Comparison of ENCODE assay signal across 20 mouse cellular contexts in genomic region chr13:84624691-84625090, GRCm38 (mm10).
DNase-seq lines count a peak whose midpoint lies in the region; ATAC-seq lines count a peak whose summit lies in the region.
"Had no signal": no experiment of that assay in that cellular context is flagged by ENCODE, and none has a peak within 500 bp of the region (broad histone marks: within the 10 kb centered on the region; RNA-seq: fewer than 3 reads in every experiment).

No protein-coding gene starts in this region.

- H3K4me3 ChIP-seq in hindbrain, embryonic 14.5 days (replicated peaks; ENCODE audit: low read length): no peak overlapping the region
- no peak overlapping the region for H3K4me3 ChIP-seq in hindbrain, embryonic 13.5 days
- H3K4me3 ChIP-seq in limb, embryonic 10.5 days: no peak overlapping the region
- H3K4me3 ChIP-seq: embryonic facial prominence, embryonic 13.5 days; kidney, embryonic 15.5 days; megakaryocyte, embryonic 14.5 days; myocyte had no signal

- H3K27ac ChIP-seq in hindbrain, embryonic 14.5 days: peak overlapping the region; percentile 10; the same call in 1 of the 2 replicates
- no peak overlapping the region for H3K27ac ChIP-seq in hindbrain, embryonic 13.5 days
- H3K27ac ChIP-seq in limb, embryonic 10.5 days: no peak overlapping the region
- H3K27ac ChIP-seq: embryonic facial prominence, embryonic 13.5 days; kidney, embryonic 15.5 days; liver, embryonic 14.5 days had no signal

- 45% methylated on average over 5 of the region's 5 CpGs for WGBS in hindbrain, embryonic 14.5 days
- WGBS in hindbrain, embryonic 13.5 days: 42% methylated on average over 5 of the region's 5 CpGs
- 84% methylated on average over 5 of the region's 5 CpGs for WGBS in limb, embryonic 10.5 days

- no peaks in the 10 kb centered on the region for H3K36me3 ChIP-seq in hindbrain, embryonic 14.5 days (replicated peaks; ENCODE audit: control insufficient read depth, insufficient read depth)
- H3K36me3 ChIP-seq in hindbrain, embryonic 13.5 days: no peaks in the 10 kb centered on the region
- no peaks in the 10 kb centered on the region for H3K36me3 ChIP-seq in limb, embryonic 10.5 days
- H3K36me3 ChIP-seq: embryonic facial prominence, embryonic 13.5 days; kidney, embryonic 15.5 days had no signal

- ATAC-seq in hindbrain, embryonic 14.5 days (ENCODE audit: low FRiP score): peak; percentile 43; the same call in 1 of the 2 replicates
- ATAC-seq in hindbrain, embryonic 13.5 days (ENCODE audit: low FRiP score): no peak
- ATAC-seq: CD4-positive, CD25-positive, alpha-beta regulatory T cell, adult 4 months; inflammation-experienced regulatory T-cells, adult 6 months; lung, postnatal 0 days had no signal

- H3K27me3 ChIP-seq in hindbrain, embryonic 14.5 days (ENCODE audit: control insufficient read depth, insufficient read depth, low read length): no peaks in the 10 kb centered on the region
- H3K27me3 ChIP-seq in hindbrain, embryonic 13.5 days: no peaks in the 10 kb centered on the region
- no peaks in the 10 kb centered on the region for H3K27me3 ChIP-seq in limb, embryonic 10.5 days (ENCODE audit: low read depth, poor library complexity, severe bottlenecking)
- H3K27me3 ChIP-seq: embryonic facial prominence, embryonic 13.5 days; kidney, embryonic 15.5 days; megakaryocyte, embryonic 14.5 days had no signal

- no peaks in the 10 kb centered on the region for H3K4me1 ChIP-seq in hindbrain, embryonic 14.5 days (replicated peaks; ENCODE audit: control insufficient read depth, insufficient read depth, low read length)
- 0 out of 2 replicates have a peak, but pooled peaks cover 4% of the 10 kb centered on the region for H3K4me1 ChIP-seq in hindbrain, embryonic 13.5 days (replicated peaks)
- peaks cover 15% of the 10 kb centered on the region for H3K4me1 ChIP-seq in limb, embryonic 10.5 days
- H3K4me1 ChIP-seq: embryonic facial prominence, embryonic 13.5 days; kidney, embryonic 15.5 days; megakaryocyte, embryonic 14.5 days had no signal

- H3K9ac ChIP-seq in hindbrain, embryonic 14.5 days: no peak overlapping the region
- no peak overlapping the region for H3K9ac ChIP-seq in hindbrain, embryonic 13.5 days
- H3K9ac ChIP-seq: embryonic facial prominence, embryonic 13.5 days; kidney, embryonic 15.5 days; liver, embryonic 14.5 days had no signal

- no peaks in the 10 kb centered on the region for H3K9me3 ChIP-seq in hindbrain, embryonic 14.5 days (ENCODE audit: control insufficient read depth, low read length)
- no peaks in the 10 kb centered on the region for H3K9me3 ChIP-seq in hindbrain, embryonic 13.5 days
- no peaks in the 10 kb centered on the region for H3K9me3 ChIP-seq in limb, embryonic 10.5 days (replicated peaks)
- H3K9me3 ChIP-seq: embryonic facial prominence, embryonic 13.5 days; kidney, embryonic 15.5 days; megakaryocyte, embryonic 14.5 days had no signal

- DNase-seq in hindbrain, embryonic 14.5 days (ENCODE audit: low spot score): no peak
- peak; percentile 26 to 38 for DNase-seq in right cerebral cortex, postnatal 10 days (ENCODE audit: low spot score in 2 of 2)
- no peak for DNase-seq in right cerebral cortex, postnatal 14 days
- peak; percentile 22 to 71 for DNase-seq in layer of hippocampus, adult 18-20 months (ENCODE audit: low spot score in 2 of 2)
- DNase-seq in limb, embryonic 10.5 days (ENCODE audit: low spot score): no peak
- DNase-seq in B cell, adult 2 months: no peak
- DNase-seq: adrenal gland, adult 2 months; cerebellum, postnatal 36 days; gastrocnemius, postnatal 25 days; heart, postnatal 10 days; thymus, adult 18-20 months had no signal

- H3K4me2 ChIP-seq in hindbrain, embryonic 14.5 days (replicated peaks): no peak overlapping the region
- H3K4me2 ChIP-seq in hindbrain, embryonic 13.5 days: no peak overlapping the region
- H3K4me2 ChIP-seq: embryonic facial prominence, embryonic 13.5 days; kidney, embryonic 15.5 days had no signal

Comparison
In these comparisons a context has a peak if more than half of its experiments do, and no peak if none do; other contexts are left out.
1. DNase-seq: peak in right cerebral cortex, postnatal 10 days (2 of 2) and layer of hippocampus, adult 18-20 months (2 of 2); none in hindbrain, embryonic 14.5 days (single experiment), right cerebral cortex, postnatal 14 days (single experiment), limb, embryonic 10.5 days (single experiment) and B cell, adult 2 months (0 of 2).